Mouse (Mus musculus): ENCODE results near the gene Eps8l2.

DNA sequence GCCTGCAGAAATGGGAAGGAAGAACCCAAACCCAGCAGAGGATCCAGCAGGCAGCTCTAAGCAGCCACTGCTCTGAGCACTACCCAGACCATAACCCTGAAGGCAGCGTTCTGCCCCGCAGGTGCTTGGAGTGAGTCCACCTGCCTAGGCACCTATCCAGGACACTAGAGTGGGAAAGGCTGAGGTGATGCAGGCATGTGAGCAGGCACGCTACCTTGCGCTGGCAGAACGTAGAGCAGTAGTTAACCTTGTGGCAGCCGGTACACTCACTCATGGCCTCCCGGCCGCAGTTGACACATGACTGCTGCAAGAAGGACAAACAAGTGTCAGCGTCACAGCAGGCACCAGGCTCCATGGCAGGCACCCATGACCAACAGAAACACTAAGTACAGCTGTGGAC is 37.3 kb upstream of the Eps8l2 start:
- no peak for TF ChIP-seq CTCF (IDR thresholded peaks at IDR 0.05; ENCODE audit: low read depth, low read length)
- TF ChIP-seq POLR2AphosphoS5 (IDR thresholded peaks at IDR 0.05; ENCODE audit: insufficient replicate concordance, low read depth, low read length): no peak
- no peak for TF ChIP-seq TAL1 (conservative IDR thresholded peaks at IDR 0.05; ENCODE audit: low read depth, low read length)
